Mouse (Mus musculus) kidney, embryonic 14.5 days (tissue): ENCODE measurements around the gene Bcap29. TPM values are rescaled to one million over a fixed set of nuclear protein-coding genes. Genes with fewer than 3 reads are reported as not detected.
"Not testable (repeated sequence)": the region's sequence is repeated elsewhere in the genome, so short reads cannot be mapped to it uniquely, and the experiment has no call there.

Experiments used
- ATAC-seq: fragments of 200-750 bp; cut with Nextera tagmentation; 2 replicates; pipeline ENCODE4 v1.8.0; 2017; ENCODE audit warnings: moderate number of reproducible peaks, mild to moderate bottlenecking, moderate TSS enrichment, moderate library complexity; ENCODE audit not compliant: low FRiP score, low TSS enrichment
- H3K27ac ChIP-seq: fragments of 300-500 bp; sonication (generic); 2 replicates; pipeline ENCODE4 v1.5.1; 2014; ENCODE audit warnings: low read depth, mild to moderate bottlenecking, low read length, moderate library complexity, mixed read lengths
- H3K27me3 ChIP-seq: fragments of 300-500 bp; sonication (generic); 2 replicates; pipeline ENCODE4 v1.6.1; 2014; ENCODE audit warnings: mild to moderate bottlenecking, low read length; ENCODE audit not compliant: control insufficient read depth, insufficient read depth
- H3K36me3 ChIP-seq: fragments of 300-500 bp; sonication (generic); 2 replicates; pipeline ENCODE4 v1.6.1; 2014; ENCODE audit warnings: low read length, mixed read lengths; ENCODE audit not compliant: control insufficient read depth, insufficient read depth
- H3K4me1 ChIP-seq: fragments of 300-500 bp; sonication (generic); 2 replicates; pipeline ENCODE4 v1.6.1; 2014; ENCODE audit warnings: low read length, mixed read lengths; ENCODE audit not compliant: control insufficient read depth, insufficient read depth
- H3K4me2 ChIP-seq: fragments of 300-500 bp; sonication (generic); replicated peaks from 2 replicates; pipeline ENCODE4 v1.6.1; 2014; ENCODE audit warnings: low read depth, mild to moderate bottlenecking, low read length
- H3K4me3 ChIP-seq: fragments of 300-500 bp; sonication (generic); 2 replicates; pipeline ENCODE4 v1.5.1; 2014; ENCODE audit warnings: mild to moderate bottlenecking, low read length
- H3K9ac ChIP-seq: fragments of 300-500 bp; sonication (generic); 2 replicates; pipeline ENCODE4 v1.6.1; 2014; ENCODE audit warnings: low read depth, mild to moderate bottlenecking, low read length, moderate library complexity
- H3K9me3 ChIP-seq: fragments of 300-500 bp; sonication (generic); 2 replicates; pipeline ENCODE4 v1.6.1; 2016; ENCODE audit warnings: low read length; ENCODE audit not compliant: control insufficient read depth
- WGBS: fragments of 180-500 bp; shearing (Covaris S2); extraction: QIAGEN DNeasy Blood & Tissue Kit; methylation state at CpG from one replicate; pipeline ENCODE4 v1.1.7; 2014; 5-methylcytosine and 5-hydroxymethylcytosine counted together
- polyA plus RNA-seq: library from polyadenylated mRNA; unstranded; fragments of >200 nt; fragmentation: Nextera tagmentation; extraction: Ambion mirVana; gene quantifications from 2 replicates; pipeline ENCODE4 v1.2.1, GENCODE M21; 2014

Bcap29 gene
- polyA plus RNA-seq, 1 experiment from 2014 or later = 33.4 TPM

GRCm38 (mm10) chr12:31583726-31584125 lies 50.7 kb downstream of the Bcap29 start:
- no peaks in the 10 kb centered on the region for H3K9me3 ChIP-seq
- H3K9ac ChIP-seq = no peak overlapping the region
- 91% methylated on average over 2 of the region's 2 CpGs for WGBS
- H3K4me3 ChIP-seq = no peak overlapping the region
- no peak overlapping the region for H3K27ac ChIP-seq
- no peaks in the 10 kb centered on the region for H3K27me3 ChIP-seq
- no peaks in the 10 kb centered on the region for H3K36me3 ChIP-seq
- no peaks in the 10 kb centered on the region for H3K4me1 ChIP-seq
- no peak for ATAC-seq
- no peak overlapping the region for H3K4me2 ChIP-seq

DNA sequence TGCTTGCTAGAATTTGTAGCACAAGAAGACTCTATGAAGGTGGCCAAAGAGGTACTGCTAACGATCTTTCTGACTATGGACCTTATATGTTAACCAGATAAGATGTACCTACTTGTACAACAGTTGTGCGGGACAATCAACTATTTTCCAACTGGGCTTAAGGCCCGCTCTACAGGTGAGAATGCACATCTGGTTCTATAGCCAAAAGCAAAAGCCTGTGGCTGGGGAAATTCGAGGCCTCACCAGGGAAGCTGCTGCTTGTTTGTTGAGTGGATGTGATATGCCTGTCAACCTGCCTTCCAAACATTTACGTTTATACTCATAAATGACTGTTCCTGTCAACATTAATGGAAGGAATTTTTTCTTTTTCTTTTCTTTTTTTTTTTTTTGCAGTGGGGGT lies 52.4 kb downstream of the Bcap29 start:
- Histone ChIP-seq H3K27me3 (no peaks in the 10 kb centered on the region), H3K4me3 (no peak overlapping the region), H3K36me3 (no peaks in the 10 kb centered on the region), H3K4me2 (no peak overlapping the region), H3K9me3 (no peaks in the 10 kb centered on the region), H3K4me1 (no peaks in the 10 kb centered on the region), H3K27ac (no peak overlapping the region), H3K9ac (no peak overlapping the region)
- 88% methylated on average over 5 of the region's 5 CpGs for WGBS
- no peak for ATAC-seq

DNA sequence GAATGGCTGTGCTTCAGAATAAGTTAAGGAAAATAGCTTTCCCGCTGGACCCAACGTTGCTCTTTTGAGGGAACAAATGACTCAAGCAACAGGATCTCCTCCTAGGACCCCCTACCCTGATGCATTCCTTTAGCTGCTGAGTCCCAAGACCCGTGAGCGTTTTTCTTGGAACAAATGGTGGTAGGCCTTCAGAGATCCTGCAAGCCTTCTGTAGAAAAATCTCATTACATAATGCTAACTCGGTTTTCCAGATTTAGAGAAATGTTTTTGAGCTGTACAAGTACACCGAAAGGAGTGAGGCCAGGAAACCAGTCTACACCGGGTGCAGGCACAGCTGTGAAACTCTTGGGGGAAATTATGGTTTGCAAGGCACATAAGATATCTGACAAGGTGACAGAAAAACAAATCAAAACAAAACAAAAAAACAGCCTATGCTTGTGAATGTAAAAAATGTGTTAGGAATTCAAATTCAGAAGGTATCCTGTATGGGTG lies 53.1 kb downstream of the Bcap29 start:
- no peak overlapping the region for H3K9ac ChIP-seq
- ATAC-seq = no peak
- H3K4me2 ChIP-seq = no peak overlapping the region
- no peaks in the 10 kb centered on the region for H3K9me3 ChIP-seq
- H3K4me1 ChIP-seq = no peaks in the 10 kb centered on the region
- no peak overlapping the region for H3K27ac ChIP-seq
- WGBS = 83% methylated on average over 7 of the region's 7 CpGs
- no peak overlapping the region for H3K4me3 ChIP-seq
- H3K36me3 ChIP-seq = no peaks in the 10 kb centered on the region
- no peaks in the 10 kb centered on the region for H3K27me3 ChIP-seq

- Histone ChIP-seq H3K4me1 (no peaks in the 10 kb centered on the region), H3K36me3 (no peaks in the 10 kb centered on the region), H3K27me3 (no peaks in the 10 kb centered on the region), H3K4me2 (no peak overlapping the region), H3K27ac (no peak overlapping the region), H3K4me3 (no peak overlapping the region), H3K9me3 (no peaks in the 10 kb centered on the region), H3K9ac (no peak overlapping the region)
- peak; percentile 66; the same call in 1 of the 2 replicates for ATAC-seq
- WGBS = 94% methylated on average over 5 of the region's 5 CpGs
These were observed 53.7 kb downstream of the Bcap29 start for GRCm38 (mm10) chr12:31580634-31581318.

- no peaks in the 10 kb centered on the region for H3K4me1 ChIP-seq
- no peaks in the 10 kb centered on the region for H3K9me3 ChIP-seq
- WGBS = 84% methylated on average over 8 of the region's 8 CpGs
- H3K4me2 ChIP-seq = no peak overlapping the region
- H3K4me3 ChIP-seq = no peak overlapping the region
- no peaks in the 10 kb centered on the region for H3K27me3 ChIP-seq
- no peak overlapping the region for H3K9ac ChIP-seq
- no peak overlapping the region for H3K27ac ChIP-seq
- no peak for ATAC-seq
- no peaks in the 10 kb centered on the region for H3K36me3 ChIP-seq
These were observed 55.6 kb downstream of the Bcap29 start for GRCm38 (mm10) chr12:31578691-31579476.

DNA sequence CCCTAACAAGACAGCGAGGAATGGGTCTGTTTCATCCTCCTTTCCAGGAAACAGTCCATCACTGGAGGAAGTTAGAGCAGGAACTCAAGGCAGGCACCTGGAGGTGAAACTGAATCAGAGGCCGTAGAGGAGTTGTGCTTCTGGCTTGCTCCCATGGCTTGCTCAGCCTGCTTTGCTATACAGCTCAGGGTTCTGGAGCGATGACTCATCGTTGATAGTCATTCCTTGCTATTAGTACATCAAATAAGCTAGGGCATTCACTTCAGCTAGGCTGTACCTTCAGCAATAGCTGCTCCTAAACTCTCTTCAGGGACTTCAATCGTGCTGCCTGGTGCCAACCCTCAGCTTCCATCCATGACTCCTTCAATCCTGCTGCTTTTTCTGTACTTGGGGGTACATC lies 60.0 kb downstream of the Bcap29 start:
- WGBS = 92% methylated on average over 5 of the region's 5 CpGs
- no peak overlapping the region for H3K4me2 ChIP-seq
- H3K27me3 ChIP-seq = no peaks in the 10 kb centered on the region
- no peak for ATAC-seq
- H3K4me3 ChIP-seq = no peak overlapping the region
- no peak overlapping the region for H3K27ac ChIP-seq
- no peaks in the 10 kb centered on the region for H3K36me3 ChIP-seq
- no peaks in the 10 kb centered on the region for H3K9me3 ChIP-seq
- no peaks in the 10 kb centered on the region for H3K4me1 ChIP-seq
- H3K9ac ChIP-seq = no peak overlapping the region

- no peak for ATAC-seq
- Histone ChIP-seq H3K4me2 (no peak overlapping the region), H3K9ac (no peak overlapping the region), H3K4me1 (no peaks in the 10 kb centered on the region), H3K36me3 (no peaks in the 10 kb centered on the region), H3K9me3 (no peaks in the 10 kb centered on the region), H3K27me3 (no peaks in the 10 kb centered on the region), H3K4me3 (no peak overlapping the region), H3K27ac (no peak overlapping the region)
- 53% methylated on average over 2 of the region's 2 CpGs for WGBS
These were observed 64.7 kb downstream of the Bcap29 start for GRCm38 (mm10) chr12:31569784-31570183.

DNA sequence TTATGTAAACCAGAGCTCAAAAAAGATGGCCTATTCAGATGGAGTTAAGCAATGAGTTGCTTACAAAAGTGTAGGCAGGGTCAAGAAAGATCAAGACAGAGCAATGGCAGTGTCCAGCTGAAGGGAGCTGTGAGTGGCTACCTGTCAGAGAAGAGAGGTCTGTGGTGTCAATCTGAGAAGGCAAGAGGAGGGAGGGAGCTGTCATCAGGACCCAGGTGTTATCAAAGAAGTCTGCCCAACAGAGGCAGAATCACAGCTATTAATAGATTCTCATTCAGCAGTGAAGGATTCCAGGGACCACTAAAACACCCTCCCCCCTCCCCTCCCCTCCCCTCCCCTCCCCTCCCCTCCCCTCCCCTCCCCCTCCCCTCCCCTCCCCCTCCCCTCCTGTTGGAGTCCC lies 65.8 kb downstream of the Bcap29 start:
- no peaks in the 10 kb centered on the region for H3K4me1 ChIP-seq
- H3K9ac ChIP-seq = no peak overlapping the region
- no peaks in the 10 kb centered on the region for H3K36me3 ChIP-seq
- no peak for ATAC-seq
- H3K4me3 ChIP-seq = no peak overlapping the region
- H3K9me3 ChIP-seq = no peaks in the 10 kb centered on the region
- H3K4me2 ChIP-seq = no peak overlapping the region
- H3K27me3 ChIP-seq = no peaks in the 10 kb centered on the region
- H3K27ac ChIP-seq = no peak overlapping the region

- H3K4me1 ChIP-seq, H3K9me3 ChIP-seq, H3K36me3 ChIP-seq, H3K27me3 ChIP-seq, H3K27ac ChIP-seq, H3K4me3 ChIP-seq, H3K9ac ChIP-seq: not testable (repeated sequence)
- peak overlapping the region; percentile 33 for H3K4me2 ChIP-seq
- 23% methylated on average over 10 of the region's 10 CpGs for WGBS
- ATAC-seq = peak; percentile 62; the same call in 1 of the 2 replicates
These were observed 66.9 kb downstream of the Bcap29 start for GRCm38 (mm10) chr12:31567535-31567934.
